Mouse (Mus musculus): Measurements from ENCODE around the gene Nagk.
"Not testable (repeated sequence)": the region's sequence is repeated elsewhere in the genome, so short reads cannot be mapped to it uniquely, and the experiment has no call there.

Nagk gene

DNA sequence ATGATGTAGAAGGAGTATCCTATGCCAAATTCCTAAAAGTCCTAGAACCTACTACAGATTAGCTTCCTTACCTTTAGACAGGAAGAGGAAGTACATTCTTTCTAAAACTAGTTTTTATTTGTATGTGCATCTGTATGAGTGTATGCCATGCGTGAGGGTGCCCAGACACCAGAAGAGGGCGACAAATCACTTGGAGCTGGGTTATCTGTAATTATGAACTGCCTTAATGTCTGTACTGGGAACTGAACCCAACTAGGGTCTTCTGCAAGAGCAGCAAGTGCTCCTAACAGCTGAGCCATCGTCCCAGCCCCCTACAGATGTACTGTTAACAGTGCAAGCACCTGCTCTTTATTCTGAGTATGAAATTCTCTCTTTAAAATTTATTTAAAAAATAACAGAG lies 21.0 kb downstream of the Nagk start:
- DNase-seq (ENCODE audit: low spot score in 2 of 2): no peak

DNA sequence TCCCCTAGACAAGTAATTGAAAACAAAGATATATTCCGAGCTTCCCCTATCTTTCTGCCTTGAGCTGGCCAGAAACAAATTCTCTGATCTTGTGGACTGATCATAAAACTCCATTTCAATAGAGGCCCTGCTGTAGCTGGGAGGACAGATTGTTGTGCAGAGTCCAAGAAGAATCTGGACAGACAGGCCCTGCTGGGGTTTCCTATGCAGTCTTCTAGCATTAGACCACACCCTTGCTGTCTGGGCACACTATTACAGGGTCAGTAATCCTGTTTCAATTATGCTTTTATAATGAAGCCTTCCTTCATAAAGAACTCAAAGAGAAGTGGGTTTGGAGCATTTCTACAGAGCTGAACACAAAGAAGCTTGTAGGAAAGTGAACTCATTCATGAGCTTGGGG lies 24.2 kb downstream of the Nagk start:
- DNase-seq (ENCODE audit: low spot score in 2 of 2): no peak

DNA sequence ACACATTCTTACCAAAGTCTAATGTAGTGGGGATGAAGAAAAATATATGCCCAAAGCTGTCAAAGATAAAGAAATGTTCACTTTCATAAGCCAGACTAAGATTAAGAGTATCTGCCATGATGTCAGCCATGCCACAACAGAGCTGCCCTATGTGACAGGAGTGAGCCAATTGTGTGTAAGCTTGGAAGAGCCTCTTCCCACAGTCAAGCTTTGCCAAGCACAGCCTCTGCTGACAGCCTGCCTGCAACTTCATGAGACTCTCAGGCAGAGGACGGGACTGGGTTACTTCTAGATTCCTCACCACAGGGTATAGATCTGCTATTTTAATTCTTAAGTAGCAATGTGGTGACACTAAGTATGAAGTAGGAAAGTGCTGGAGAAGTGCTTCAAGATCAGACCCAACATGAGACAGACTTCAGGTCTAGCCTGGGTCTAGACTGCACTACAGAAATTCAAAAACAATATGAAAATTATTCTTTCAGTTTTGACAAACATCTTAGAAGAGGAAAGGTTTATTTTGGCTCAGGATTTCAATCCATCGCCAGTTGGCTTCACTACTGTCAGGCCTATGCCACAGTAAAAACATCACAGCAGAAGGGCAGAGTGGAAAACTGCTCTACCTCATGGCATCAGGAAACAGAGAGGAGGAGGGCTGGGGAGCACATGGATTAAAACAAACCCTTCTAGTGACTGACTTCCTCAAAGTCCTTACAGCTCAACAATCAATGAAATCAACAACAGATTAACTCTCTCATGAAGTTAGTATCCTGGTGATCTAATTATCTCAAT lies 26.1 kb downstream of the Nagk start:
- no peak for DNase-seq (ENCODE audit: low spot score in 2 of 2)

DNA sequence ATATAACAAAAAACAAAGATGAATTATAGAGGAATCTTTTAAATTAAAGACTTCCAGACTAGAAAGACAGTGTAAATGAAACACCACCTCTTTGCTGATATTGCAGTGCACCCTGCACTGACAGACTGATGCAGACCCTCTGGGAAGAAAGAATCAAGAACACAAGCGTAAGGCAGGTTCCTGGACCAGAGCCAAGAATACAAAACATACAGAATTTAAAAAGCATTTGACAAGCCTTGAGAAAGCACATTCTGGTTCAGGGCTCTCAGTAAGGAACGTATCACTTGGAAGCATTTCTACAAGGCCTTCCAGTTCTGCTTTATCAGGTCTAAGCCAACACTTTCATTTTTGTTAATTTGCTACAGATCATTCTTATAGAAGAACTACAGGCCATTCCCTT lies 27.1 kb downstream of the Nagk start:
- DNase-seq (ENCODE audit: low spot score in 2 of 2): no peak

DNA sequence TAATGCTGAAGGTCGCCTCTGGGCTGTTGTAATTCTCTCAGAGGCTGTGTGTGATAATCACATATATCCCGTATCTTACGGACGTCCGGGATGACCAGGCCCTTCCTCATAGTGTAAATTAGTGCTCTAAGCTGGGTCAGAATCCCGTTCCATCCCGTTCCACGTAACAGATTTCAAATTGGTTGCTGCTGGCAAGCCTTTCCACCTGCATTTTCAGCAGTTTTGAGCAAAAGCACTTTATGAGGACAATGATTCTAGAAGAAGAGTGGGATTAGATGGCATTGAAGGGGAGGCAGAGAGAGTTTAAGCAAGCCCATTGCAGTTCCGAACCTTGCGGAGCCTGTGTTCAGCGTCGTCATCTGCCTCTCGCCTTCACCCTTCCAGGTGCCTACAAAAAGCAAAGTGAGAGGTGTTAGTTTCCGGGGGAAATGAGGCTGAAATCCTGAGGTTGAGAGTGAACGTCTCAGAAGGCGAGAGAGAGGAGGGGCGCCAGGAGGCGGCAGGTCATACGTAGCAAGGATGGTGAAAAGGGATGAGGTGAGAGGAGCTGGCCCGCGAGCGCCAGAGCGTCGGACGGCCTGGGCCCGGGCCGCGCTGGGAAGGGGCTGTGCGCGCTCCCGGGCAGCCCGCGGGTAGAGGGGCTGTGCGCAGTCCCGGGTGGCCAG lies 36.3 kb downstream of the Nagk start:
- peak in 1 of 2 experiments; percentile 37 for DNase-seq (ENCODE audit: low spot score in 2 of 2)

DNA sequence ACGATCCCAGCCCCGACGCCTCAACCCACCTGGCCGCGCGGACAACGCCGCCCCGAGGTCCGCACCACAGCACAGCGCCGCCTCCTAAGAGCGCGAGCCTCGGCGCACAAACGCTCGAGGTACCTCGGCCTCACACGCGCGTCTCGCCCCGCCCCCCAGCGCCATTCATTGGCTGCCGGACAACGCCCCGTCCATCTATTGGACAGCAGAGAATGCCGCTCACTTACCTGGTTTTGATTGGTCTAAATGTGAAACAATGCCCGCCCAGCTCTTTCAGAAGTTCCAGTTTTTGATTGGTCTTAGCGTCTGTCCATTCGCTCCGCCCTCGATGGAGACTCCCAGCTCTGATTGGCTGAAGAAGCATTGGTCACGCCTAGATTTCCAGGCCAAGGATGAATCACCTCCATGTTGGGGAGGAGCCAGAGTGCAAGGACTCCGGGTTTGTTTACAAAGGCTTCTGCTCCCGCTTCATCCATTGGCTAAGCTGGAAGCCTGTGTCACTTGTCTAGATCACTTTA lies 36.9 kb downstream of the Nagk start, which contains the start of gene Paip2b:
Gene Paip2b (minus strand): TSS at position 136 of the 518 bp plus-strand sequence.
- peak; percentile 99 for DNase-seq (ENCODE audit: low spot score in 2 of 2)

DNA sequence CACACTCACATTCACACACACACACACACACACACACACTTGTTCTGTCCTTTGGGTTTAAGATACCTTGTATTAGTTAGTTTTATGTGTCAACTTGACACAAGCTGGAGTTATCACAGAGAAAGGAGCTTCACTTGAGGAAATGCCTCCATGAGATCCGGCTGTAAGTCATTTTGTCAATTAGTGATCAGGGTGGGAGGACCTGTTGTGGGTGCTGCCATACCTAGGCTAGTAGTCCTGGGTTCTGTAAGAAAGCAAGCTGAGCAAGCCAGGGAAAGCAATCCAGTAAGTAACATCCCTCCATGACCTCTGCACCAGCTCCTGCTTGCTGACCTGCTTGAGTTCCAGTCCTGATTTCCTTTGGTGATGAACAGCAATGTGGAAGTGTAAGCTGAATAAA lies 37.6 kb downstream of the Nagk start:
- not testable (repeated sequence) for DNase-seq (ENCODE audit: low spot score in 2 of 2)

DNA sequence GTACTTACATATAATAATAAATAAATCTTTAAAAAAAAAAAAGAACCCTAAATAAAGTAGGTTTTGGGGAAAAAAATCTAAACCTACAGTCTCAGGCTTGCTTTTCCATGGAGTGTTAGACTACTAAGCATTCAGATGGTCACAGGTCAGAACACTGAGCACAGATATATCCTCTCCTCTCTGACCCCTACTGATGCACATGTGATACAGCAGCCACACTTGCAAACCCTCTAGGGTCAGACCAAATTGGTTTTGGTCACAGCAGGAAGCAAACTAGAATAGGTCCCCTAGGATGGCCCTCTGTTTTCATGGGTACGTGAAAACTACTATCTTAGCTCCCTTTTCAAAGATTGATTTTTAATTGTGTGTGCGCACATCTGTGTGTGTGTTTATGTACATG lies 42.0 kb downstream of the Nagk start:
- DNase-seq (ENCODE audit: low spot score in 2 of 2): no peak

DNA sequence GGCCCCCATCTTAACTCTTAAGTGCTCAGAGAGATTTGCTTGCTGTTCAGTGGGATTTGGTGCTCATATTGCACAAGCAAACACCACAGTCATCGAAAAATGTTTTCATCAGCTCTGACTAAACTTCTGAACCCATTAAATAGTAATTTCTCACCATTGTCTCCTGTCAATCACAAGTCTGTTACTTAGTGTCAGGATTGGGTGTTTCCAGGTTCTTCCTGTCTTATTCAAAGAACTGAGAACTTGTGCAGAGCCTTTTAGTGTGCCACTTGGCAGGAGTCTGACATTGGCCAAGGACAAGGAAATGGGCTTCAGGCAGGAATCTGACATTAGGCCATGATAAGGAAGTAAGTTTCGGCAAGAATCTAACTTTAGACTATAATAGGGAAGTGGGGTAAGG lies 43.3 kb downstream of the Nagk start:
- no peak for DNase-seq (ENCODE audit: low spot score in 2 of 2)

DNA sequence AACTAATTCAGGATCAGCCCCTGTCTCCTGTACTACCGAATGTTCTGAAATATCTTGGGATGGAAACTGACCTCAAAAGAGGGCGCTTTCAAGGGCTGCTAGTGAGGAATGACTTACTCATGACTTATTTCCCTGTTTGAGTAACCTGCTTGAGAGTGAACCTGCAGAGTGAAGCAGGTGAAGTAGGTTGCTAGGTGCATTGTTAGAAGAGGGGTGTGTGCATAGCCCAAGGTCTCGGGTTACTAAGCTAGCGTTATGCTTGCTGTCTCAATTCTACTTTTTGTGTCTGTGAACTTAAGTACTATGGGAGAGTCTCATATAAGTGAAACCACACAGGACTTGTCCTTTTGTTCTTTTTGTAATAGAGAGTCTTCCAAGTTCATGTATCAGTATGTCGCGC lies 45.3 kb downstream of the Nagk start:
- DNase-seq (ENCODE audit: low spot score in 2 of 2): no peak

DNA sequence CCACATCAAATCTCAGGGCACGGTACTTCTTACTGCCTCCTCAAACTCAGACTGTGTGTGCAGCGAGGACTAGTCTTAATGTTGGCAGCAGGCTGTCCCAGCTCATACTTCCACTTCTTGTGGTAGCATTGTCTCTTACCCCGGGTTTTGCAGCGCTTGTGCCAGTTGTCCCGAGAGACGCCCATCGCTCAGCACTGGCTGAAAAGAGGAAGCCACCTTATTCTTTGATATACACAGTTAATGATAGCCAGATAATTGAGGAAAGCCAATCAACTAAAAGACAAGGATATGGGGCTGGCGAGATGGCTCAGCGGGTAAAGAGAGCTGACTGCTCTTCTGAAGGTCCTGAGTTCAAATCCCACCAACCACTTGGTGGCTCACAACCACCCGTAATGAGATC lies 50.1 kb downstream of the Nagk start:
- DNase-seq (ENCODE audit: low spot score in 2 of 2): no peak

DNA sequence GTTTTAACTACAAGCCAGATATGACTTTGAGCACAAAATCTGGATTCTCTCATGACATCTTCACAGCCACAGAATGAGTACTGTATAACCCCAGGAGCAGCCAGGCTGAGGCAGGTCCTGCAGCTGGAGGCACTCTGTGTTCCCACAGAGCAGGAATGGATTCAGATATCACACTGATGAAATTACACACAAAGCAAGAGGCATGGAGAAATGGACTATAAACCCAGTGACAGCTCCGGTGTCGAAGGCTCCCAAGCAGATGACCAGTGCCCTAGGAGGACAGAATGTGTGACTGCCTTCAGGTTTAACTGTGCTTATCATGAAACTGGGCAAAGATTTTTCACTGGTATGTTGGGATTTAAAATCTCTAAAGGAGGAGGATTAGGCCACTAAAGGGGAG lies 51.4 kb downstream of the Nagk start:
- no peak for DNase-seq (ENCODE audit: low spot score in 2 of 2)

DNA sequence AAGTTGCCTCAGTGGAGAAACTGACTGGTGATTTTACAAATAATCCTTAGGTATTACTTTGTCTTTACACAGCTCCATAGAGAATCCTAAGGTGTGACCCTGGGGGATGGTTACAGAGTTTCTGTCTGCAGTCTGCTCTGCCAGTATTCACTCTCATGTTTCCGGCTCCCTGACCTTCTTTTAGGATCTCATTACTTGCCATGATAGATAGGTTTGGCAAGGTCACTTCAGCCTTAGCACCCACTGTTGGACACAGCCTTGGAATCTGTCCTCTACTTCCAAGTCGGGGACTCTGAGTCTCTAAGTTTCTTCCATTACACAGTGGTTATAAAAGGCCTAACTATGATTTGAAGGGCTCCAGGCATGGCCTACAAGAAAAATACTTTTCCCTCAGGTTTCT lies 54.7 kb downstream of the Nagk start:
- DNase-seq (ENCODE audit: low spot score in 2 of 2): no peak
